Mouse (Mus musculus) kidney, postnatal 0 days (tissue): ENCODE data around the gene Aldh1l1. TPM values are rescaled to one million over a fixed set of nuclear protein-coding genes. Genes with fewer than 3 reads are reported as not detected.

Experiments used
- ATAC-seq: fragments of 200-750 bp; cut with Nextera tagmentation; replicated peaks from 2 replicates; pipeline ENCODE4 v1.8.0; 2017; ENCODE audit warnings: low read depth, moderate number of reproducible peaks, moderate TSS enrichment, moderate library complexity; ENCODE audit not compliant: low FRiP score
- DNase-seq: peaks from one replicate; pipeline ENCODE4 v3.0.0-alpha.2; 2016; ENCODE audit warnings: low spot score
- H3K27ac ChIP-seq: fragments of 300-500 bp; sonication (generic); 2 replicates; pipeline ENCODE4 v1.5.1; 2014; ENCODE audit warnings: mild to moderate bottlenecking
- H3K27me3 ChIP-seq: fragments of 300-500 bp; sonication (generic); 2 replicates; pipeline ENCODE4 v1.6.1; 2014; ENCODE audit warnings: low read length, mixed read lengths; ENCODE audit not compliant: insufficient read depth
- H3K36me3 ChIP-seq: fragments of 300-500 bp; sonication (generic); 2 replicates; pipeline ENCODE4 v1.6.1; 2014; ENCODE audit warnings: low read length, mixed read lengths; ENCODE audit not compliant: insufficient read depth
- H3K4me1 ChIP-seq: fragments of 300-500 bp; sonication (generic); replicated peaks from 2 replicates; pipeline ENCODE4 v1.6.1; 2014; ENCODE audit warnings: antibody characterized with exemption, low read length, mixed read lengths; ENCODE audit not compliant: insufficient read depth
- H3K4me2 ChIP-seq: fragments of 300-500 bp; sonication (generic); 2 replicates; pipeline ENCODE4 v1.6.1; 2014; ENCODE audit warnings: mild to moderate bottlenecking, low read length, moderate library complexity, mixed read lengths
- H3K4me3 ChIP-seq: fragments of 300-500 bp; sonication (generic); replicated peaks from 2 replicates; pipeline ENCODE4 v1.5.1; 2014; ENCODE audit warnings: low read depth, low read length
- H3K9ac ChIP-seq: fragments of 300-500 bp; sonication (generic); 2 replicates; pipeline ENCODE4 v1.6.1; 2014; ENCODE audit warnings: low read depth, low read length
- H3K9me3 ChIP-seq: fragments of 300-500 bp; sonication (generic); replicated peaks from 2 replicates; pipeline ENCODE4 v1.6.1; 2016; ENCODE audit warnings: low read length, inconsistent platforms, mixed read lengths
- CTCF ChIP-seq: IDR thresholded peaks from 2 replicates; pipeline ENCODE4 v1.5.1; 2016; ENCODE audit warnings: antibody characterized with exemption, low read depth, mild to moderate bottlenecking, moderate library complexity
- WGBS: fragments of 180-500 bp; shearing (Covaris S2); extraction: QIAGEN DNeasy Blood & Tissue Kit; methylation state at CpG from one replicate; pipeline ENCODE4 v1.1.7; 2014; 5-methylcytosine and 5-hydroxymethylcytosine counted together
- polyA plus RNA-seq: library from polyadenylated mRNA; unstranded; fragments of >200 nt; fragmentation: Nextera tagmentation; extraction: Ambion mirVana; gene quantifications from 2 replicates; pipeline ENCODE4 v1.2.1, GENCODE M21; 2015

Aldh1l1 gene
- polyA plus RNA-seq, 1 experiment from 2014 or later = 42.8 TPM

GRCm38 (mm10) chr6:90495282-90495912 is 9.2 kb downstream of the Aldh1l1 start:
- Histone ChIP-seq H3K27me3 (no peaks in the 10 kb centered on the region), H3K4me3 (no peak overlapping the region), H3K4me2 (no peak overlapping the region), H3K4me1 (0 out of 2 replicates have a peak, but pooled peaks cover 3% of the 10 kb centered on the region), H3K9me3 (no peaks in the 10 kb centered on the region), H3K36me3 (no peaks in the 10 kb centered on the region), H3K27ac (no peak overlapping the region), H3K9ac (0 out of 2 replicates have a peak overlapping the region, but pooled peaks have one; percentile 27)
- DNase-seq (no peak), ATAC-seq (no peak)
- 65% methylated on average over 6 of the region's 7 CpGs for WGBS
- no peak for TF ChIP-seq CTCF

DNA sequence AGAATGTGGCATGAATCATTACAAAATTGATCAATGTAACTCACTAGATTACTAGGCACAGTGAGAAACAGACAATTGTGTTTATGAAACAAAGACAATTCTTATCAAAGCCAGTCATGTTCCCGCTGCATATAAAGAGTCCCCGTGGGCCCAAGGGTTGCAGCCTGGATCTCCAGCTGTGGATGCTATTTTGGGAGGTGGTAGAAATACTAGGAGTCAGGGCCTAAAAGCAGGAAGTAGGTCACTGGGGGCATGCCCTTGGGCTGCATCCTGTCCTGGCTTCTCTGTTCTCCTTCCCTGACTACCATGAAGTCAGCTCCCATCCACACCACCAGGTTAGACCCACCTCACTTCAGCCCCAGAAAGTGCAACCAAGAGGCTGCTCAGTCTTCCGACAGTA is 10.0 kb downstream of the Aldh1l1 start:
- H3K27ac ChIP-seq = no peak overlapping the region
- H3K4me2 ChIP-seq = no peak overlapping the region
- H3K9me3 ChIP-seq = no peaks in the 10 kb centered on the region
- no peaks in the 10 kb centered on the region for H3K27me3 ChIP-seq
- H3K9ac ChIP-seq = no peak overlapping the region
- no peak for TF ChIP-seq CTCF
- H3K4me3 ChIP-seq = no peak overlapping the region
- H3K4me1 ChIP-seq = 0 out of 2 replicates have a peak, but pooled peaks cover 3% of the 10 kb centered on the region
- no peak for ATAC-seq
- WGBS = 69% methylated on average over 3 of the region's 3 CpGs
- no peak for DNase-seq
- H3K36me3 ChIP-seq = no peaks in the 10 kb centered on the region

- 71% methylated on average over 4 of the region's 4 CpGs for WGBS
- Histone ChIP-seq H3K9ac (no peak overlapping the region), H3K4me1 (0 out of 2 replicates have a peak, but pooled peaks cover 3% of the 10 kb centered on the region), H3K9me3 (no peaks in the 10 kb centered on the region), H3K4me3 (no peak overlapping the region), H3K27ac (no peak overlapping the region), H3K36me3 (no peaks in the 10 kb centered on the region), H3K27me3 (no peaks in the 10 kb centered on the region), H3K4me2 (no peak overlapping the region)
- no peak for ATAC-seq
- DNase-seq = no peak
- TF ChIP-seq CTCF = no peak
These were observed 13.3 kb downstream of the Aldh1l1 start for GRCm38 (mm10) chr6:90499509-90499908.

GRCm38 (mm10) chr6:90501222-90501940 is 15.2 kb downstream of the Aldh1l1 start:
- H3K36me3 ChIP-seq = no peaks in the 10 kb centered on the region
- DNase-seq (no peak), ATAC-seq (no peak)
- H3K4me3 ChIP-seq = no peak overlapping the region
- TF ChIP-seq CTCF = no peak
- H3K27me3 ChIP-seq = no peaks in the 10 kb centered on the region
- H3K4me1 ChIP-seq = peaks cover 3% of the 10 kb centered on the region; the same call in 1 of the 2 replicates
- H3K27ac ChIP-seq = no peak overlapping the region
- no peak overlapping the region for H3K4me2 ChIP-seq
- H3K9me3 ChIP-seq = no peaks in the 10 kb centered on the region
- H3K9ac ChIP-seq = no peak overlapping the region
- WGBS = 65% methylated on average over 8 of the region's 8 CpGs

- WGBS = 37% methylated on average over 6 of the region's 6 CpGs
- no peak overlapping the region for H3K9ac ChIP-seq
- peaks cover 19% of the 10 kb centered on the region for H3K4me1 ChIP-seq
- H3K4me3 ChIP-seq = no peak overlapping the region
- H3K27me3 ChIP-seq = no peaks in the 10 kb centered on the region
- ATAC-seq (no peak), DNase-seq (peak; percentile 44)
- H3K36me3 ChIP-seq = no peaks in the 10 kb centered on the region
- no peaks in the 10 kb centered on the region for H3K9me3 ChIP-seq
- peak overlapping the region; percentile 80; the same call in 1 of the 2 replicates for H3K27ac ChIP-seq
- H3K4me2 ChIP-seq = no peak overlapping the region
- no peak for TF ChIP-seq CTCF
These were observed 19.7 kb downstream of the Aldh1l1 start for GRCm38 (mm10) chr6:90505906-90506305.

- H3K9me3 ChIP-seq = no peaks in the 10 kb centered on the region
- H3K27ac ChIP-seq = peak overlapping the region; percentile 80
- ATAC-seq (no peak), DNase-seq (no peak)
- 42% methylated on average over 16 of the region's 16 CpGs for WGBS
- H3K4me2 ChIP-seq = no peak overlapping the region
- no peak overlapping the region for H3K9ac ChIP-seq
- no peak for TF ChIP-seq CTCF
- H3K4me1 ChIP-seq = peaks cover 19% of the 10 kb centered on the region
- no peak overlapping the region for H3K4me3 ChIP-seq
- H3K36me3 ChIP-seq = no peaks in the 10 kb centered on the region
- H3K27me3 ChIP-seq = no peaks in the 10 kb centered on the region
These were observed 20.6 kb downstream of the Aldh1l1 start for GRCm38 (mm10) chr6:90506673-90507311.
